Mouse (Mus musculus) G1E-ER4 (cell line): ENCODE results near the gene Psmg3. TPM values are rescaled to one million over a fixed set of nuclear protein-coding genes. Genes with fewer than 3 reads are reported as not detected.

Source experiments
- GATA1 ChIP-seq: IDR thresholded peaks from one replicate; pipeline ENCODE4 v1.8.0; 2012; ENCODE audit warnings: low read length, inconsistent platforms
- polyA plus RNA-seq: library from polyadenylated mRNA; stranded (reverse); fragments of >175 nt; gene quantifications from 2 replicates; pipeline ENCODE4 v1.2.3, GENCODE M21; 2012

Gene Psmg3
- polyA plus RNA-seq, 1 experiment = 51.4 TPM

DNA sequence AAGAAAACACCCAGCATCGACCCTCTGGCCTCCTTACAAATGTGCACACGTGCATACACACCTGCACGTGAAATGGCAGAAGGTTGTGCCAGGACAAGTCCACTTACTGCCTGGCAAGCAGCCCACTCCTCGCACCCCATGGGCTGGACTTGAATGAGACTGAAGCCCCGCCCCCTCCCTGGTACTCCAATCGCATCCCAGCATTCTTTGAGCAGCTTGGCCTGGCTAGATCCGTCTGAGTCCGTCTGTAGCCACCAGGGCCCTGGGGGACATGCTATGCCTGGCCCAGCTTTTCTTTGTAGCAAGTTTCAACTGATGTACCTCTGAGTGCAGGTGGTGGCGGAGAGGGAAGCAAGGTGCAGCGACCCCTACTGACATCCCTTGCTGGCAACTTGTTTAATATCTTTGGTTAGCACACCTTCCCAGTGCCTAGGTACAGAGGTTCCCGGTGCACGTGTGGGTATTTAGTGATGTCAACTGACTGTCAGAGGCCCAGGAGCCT, 23.0 kb downstream of the Psmg3 start:
- no peak for TF ChIP-seq GATA1

DNA sequence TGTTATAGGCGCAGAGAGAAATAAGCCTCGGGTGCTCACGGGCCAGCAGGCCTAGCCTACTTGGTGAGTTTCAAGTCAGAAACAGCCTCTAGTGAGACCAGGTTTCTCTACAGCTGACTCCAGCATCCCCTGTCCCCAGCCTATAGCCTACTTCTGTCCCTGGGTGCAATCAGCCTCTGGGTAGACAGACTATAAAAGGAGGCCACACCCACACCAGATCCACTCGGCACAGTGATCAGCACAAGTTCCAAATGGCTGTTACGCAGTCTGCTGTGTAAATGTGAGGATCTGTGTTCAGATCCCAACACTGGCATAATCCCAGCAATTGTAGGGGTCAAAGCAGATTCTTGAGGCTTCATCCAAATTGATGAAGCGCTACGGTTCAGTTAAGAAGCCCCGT, 23.5 kb downstream of the Psmg3 start:
- no peak for TF ChIP-seq GATA1

DNA sequence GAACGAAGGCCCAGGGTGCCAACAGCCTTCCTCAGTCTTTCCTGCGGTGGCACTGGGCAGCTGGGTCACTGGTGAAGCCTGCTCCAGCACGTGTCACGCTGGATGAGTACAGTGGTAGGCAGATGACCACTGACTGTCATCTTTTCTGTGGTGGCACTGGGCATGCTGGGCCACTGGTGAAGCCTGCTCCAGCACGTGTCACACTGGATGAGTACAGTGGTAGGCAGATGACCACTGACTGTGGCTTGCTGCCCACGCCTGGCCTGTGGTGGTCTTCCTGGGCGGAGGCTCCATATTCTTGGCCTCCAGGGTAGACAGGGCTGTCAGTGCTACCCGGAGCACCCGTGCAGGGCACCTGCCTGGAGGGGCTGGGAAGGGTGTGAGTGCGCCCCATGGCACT, 24.8 kb downstream of the Psmg3 start:
- no peak for TF ChIP-seq GATA1

DNA sequence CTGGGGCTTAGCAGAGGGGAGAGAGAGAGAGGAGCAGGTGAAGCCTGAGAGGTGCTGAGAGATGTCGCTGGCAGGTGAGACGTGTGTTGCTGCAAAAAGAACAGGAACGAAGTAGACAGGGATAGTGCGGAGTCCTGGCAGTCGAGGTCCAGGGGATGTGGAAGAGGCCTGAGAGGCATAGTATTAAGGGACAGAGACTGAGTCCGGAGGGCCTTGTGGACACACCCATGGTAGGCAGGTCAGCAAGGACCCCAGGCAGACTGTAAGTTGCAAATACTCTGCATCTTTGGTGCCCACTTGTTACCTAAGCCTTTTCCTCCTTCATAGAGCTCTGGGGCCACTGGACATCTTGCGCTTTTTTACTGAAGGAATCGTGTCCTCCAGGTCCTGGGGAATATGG, 25.5 kb downstream of the Psmg3 start:
- no peak for TF ChIP-seq GATA1

DNA sequence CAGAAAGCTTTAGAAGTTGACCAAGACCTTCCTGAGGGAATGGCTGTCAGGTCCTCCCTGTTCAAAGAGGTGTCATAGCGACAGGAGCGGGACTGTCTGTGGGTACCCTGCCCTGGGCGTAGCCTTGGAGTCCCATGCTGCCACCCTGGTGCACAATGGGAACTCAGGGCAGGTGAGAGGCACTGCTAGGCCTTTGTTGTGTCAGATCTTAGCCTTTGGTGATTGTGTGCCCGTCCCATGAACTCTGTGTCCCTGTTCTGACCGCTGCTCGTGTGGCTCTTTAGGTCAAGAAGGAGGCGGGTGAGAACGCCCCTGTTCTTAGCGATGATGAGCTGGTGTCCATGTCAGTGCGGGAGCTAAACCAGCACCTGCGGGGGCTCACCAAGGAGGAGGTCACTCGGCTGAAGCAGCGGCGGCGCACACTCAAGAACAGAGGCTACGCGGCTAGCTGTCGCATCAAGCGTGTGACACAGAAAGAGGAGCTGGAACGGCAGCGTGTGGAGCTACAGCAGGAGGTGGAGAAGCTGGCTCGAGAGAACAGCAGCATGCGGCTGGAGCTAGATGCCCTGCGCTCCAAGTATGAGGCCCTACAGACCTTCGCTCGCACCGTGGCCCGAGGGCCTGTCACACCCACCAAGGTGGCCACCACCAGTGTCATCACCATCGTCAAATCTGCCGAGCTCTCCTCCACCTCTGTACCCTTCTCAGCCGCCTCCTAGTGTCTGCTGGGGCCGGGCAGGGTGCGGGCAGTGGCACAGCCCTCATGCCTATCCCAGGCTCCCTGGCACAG, 26.7 kb downstream of the Psmg3 start:
- no peak for TF ChIP-seq GATA1

DNA sequence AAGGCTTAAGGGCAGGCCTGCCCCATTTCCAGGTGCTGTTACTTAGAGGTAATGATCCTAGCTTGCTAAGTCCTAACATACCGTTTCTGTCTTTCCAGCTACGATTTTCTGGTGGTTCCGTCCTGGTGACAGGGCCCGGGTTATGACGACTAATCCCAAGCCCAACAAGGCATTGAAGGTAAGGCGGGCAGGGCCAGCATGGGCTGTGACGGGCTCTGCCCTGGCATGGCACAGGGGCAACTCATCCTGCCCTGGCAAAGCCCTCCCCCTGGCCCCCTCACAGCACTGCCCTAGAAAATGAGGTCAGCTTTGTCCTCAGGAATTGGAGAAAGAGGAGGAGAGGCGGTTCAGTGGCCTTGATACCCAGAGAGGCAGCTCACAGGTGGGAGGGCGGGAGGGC, 27.6 kb downstream of the Psmg3 start:
- no peak for TF ChIP-seq GATA1

DNA sequence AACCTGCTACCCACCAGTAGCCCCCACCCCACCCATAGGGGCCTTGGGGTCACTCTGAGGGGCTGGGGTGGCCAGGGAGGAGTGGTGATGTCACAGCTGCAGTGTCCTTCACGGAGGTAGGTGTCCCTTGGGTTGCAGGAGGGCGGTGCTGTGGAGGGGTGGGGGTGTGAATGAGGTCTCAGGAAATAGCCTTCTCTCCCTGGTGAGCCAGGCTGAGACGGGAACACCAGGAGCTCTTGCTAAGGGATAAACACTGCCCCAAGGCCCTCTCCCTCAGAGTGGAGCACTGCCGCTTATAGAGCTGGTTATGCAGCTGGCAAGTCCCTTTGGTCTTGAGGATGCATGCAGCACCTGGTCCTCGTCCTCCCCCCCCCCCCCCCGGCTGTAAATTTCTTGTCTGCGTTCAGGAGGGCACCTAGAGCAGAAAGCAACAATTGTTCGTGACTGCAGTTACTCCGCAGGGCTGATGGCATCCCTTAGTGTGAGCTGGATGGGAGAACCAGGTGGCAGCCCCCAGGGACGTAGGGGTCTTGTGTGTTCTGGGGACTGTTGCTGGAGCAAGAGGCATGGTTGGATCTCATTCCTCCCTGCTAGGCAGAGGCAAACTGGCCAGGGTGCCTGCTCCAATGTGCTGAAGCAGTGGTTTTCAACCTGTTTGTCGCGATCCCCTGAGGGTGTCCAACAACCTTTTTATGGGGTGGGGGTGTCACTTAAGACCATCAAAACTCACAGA, 28.4 kb downstream of the Psmg3 start:
- TF ChIP-seq GATA1 = no peak

DNA sequence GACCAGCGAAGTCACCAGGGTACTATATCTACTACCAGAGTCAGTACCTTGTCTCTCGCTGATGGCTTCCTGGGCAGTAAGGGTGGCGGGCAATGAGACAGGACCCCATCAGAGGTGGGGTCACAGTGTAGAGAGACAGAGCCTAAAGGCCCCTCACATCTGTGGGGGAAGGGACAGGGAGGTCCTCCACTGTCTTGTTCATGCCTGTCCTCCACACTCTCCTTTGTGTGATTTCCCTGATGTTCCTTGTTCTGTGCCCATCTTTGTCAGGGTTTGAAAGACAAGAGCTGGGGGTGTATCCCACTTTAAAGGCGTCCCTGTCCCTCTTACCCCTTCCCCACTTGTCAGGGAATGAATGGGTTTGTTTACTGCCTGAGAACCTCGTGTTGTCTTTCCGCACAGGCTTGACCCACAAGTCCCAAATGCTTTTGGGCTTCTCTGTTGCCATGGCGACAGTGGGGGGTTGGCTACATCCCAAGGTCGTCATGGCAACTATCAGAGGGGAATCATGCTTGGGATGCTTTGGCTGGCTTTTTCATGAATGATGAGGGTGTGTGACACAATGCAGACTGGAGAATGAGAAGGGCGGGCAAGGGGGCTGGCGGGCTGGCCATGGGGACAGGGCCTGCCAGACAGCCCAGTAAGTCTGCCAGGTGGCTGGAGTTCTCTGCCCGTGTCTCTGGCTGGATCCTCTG, 29.1 kb downstream of the Psmg3 start:
- no peak for TF ChIP-seq GATA1

DNA sequence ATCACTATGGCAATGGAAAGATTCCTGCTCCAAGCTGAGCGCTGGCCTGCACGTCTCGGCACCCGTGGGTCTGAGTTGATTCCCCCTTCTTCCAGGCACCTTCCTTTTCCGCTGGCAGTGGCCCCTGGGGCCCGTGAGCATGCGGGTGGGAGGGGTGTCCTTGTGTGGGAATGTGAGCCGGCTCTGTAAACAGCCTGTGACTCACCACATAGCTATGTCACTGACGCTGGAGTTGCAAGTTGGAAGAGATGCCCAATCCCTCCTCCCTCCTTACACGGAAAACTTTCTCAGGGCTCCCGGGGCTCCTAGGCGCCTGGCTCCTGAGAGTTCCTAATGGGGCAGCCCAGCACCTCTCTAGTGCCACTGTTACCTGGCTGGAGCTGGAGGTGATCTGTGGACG, 29.8 kb downstream of the Psmg3 start:
- no peak for TF ChIP-seq GATA1

DNA sequence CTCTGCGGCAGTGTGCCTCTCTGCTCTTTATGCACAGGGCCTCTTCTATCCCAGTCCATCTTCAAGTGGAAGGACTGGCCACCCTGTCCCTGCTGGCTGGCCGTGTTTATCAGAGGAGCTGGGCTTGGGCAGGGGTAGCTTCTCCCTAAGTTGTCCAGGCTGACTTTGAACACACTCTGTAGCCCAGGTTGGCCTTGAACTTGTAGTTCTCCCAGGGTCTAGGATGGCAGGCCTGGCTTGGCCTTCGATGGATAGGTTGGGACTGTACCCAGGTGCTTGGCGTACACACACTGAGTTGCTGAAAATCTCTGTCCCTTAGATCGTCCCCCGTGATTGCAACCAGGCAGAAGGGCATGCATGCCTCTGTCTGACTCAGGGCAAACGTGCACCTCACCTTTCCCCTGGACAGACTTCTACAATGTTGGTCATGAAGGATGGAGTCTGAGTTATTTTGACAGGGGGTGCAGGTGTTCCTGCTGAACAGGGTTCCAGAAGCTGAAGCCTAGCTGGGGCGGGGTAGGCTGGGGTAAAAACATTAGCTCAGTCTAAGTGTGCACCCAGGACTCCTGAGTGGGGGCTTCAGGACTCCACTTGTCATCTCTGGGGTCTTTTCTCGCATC, 30.6 kb downstream of the Psmg3 start:
- no peak for TF ChIP-seq GATA1

DNA sequence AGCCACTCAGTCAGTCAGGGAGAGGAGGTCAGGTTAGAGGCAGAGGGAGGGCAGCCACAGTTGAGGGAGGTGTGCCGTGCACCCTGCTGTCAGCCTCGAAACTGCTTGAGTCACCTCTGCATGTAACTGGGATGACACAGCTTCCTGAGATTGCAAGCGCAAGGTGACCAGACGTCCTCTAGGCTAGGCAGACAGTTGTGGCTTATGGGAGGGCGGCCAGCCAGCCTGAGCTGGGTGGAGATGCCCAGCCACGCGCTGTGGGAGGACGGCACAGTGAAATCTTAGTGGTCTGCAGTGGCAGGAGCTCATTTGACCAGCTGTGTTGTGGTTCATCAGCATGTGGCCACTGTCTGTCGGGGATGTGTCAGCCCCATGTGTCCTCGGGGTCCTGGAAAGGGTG, 31.7 kb downstream of the Psmg3 start:
- no peak for TF ChIP-seq GATA1

DNA sequence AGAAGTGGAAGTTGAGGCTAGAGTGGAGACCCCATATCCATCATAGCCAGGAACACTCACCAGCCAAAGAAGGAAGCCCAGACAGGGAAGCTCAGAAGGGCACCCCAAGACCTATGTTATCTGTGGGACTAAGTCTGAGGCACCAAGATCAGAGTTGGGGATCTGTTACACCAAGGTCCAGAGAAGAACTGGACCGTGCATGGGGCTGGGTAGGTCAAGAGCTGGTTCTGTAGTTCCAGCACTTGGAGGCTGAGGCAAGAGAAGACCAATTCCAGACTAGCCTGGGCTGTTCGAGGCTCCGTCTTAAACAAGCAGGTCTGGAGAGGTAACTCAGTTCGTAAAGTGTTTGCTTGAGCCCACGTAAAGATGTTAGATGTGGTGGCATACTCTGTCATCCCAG, 32.5 kb downstream of the Psmg3 start:
- no peak for TF ChIP-seq GATA1

DNA sequence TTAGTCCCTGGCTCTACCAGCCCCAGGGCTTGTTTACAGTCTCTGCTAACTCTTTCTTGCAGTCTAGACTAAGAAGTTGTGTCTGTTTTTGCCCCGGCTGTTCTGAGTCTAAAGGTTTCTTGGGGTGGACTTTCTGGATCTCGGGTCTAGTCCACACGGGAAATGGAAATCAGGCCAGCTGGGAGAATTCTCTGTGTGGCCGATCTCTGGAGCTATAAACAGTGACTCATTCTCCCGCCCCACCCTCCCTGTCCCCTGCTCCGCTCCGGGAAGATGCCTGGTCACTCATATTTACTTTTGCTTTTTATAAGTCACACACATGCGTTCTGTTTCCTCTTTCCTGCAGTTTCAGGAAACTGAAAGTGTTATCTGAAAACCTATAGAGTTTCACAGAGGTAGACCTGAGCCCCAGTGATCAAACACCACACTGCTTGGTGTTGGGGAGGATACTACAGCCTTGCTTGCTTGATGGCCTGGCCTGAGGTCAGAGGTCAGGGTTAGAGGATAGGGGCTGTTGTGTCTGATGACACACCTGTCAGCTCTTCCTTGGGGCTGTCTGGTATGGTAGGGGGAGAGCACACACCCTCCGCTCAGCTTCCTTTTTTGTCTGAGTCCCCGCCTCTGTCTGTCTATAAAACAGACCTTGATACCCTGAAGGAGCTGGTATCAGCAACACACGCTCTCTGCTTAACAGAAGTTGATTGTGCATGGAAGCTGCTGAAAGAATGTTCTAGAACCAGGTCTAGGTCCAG, 33.2 kb downstream of the Psmg3 start:
- no peak for TF ChIP-seq GATA1

DNA sequence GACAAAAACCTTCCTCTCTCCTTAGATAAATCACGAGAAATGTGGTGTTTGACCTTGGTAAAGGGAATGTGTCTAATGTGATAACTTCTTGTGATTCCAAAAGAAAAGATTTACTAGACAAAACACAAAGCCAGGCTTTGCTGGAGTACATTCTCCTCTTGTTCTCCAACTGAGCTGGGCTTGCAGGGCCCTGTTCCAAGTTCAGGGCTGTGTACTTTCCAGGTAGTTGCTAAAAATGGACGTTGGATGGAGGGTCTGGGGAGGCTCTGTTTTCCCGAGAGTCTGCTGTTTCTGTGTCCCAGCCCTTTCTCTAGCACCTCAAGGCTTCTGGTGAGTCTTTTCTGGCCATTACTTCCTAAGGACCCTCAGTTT, 33.7 kb downstream of the Psmg3 start:
- no peak for TF ChIP-seq GATA1

DNA sequence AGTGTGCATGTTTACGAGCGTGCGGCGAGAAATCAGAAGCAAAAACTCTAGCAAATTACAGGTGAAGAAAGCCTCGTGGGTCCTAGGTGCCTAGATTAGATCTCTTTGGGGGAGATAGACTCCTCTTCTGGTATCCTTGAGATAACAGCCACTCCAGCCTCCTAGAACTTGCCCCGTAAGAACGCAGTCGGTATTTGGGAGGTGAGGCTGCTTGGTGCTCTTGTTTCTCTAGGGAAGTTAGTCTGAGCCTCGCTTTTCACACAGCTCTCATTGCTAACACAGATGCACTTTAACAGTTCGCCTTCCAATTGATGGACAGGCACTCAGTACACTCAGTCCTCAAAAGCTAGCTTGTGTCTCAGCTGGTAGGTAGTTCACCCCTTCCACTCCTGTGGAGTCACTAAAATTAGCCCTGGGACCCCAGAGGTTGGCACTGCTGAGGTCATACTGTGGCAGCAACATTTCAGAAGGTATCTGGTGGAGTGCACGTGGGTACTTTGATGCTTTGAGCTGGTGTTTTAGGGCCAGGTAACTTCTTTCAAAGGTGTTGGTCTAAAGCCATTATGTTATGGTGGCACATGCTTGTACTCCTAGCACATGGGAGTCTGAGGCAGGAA, 34.4 kb downstream of the Psmg3 start:
- TF ChIP-seq GATA1 = no peak
